Mouse (Mus musculus): ENCODE results near the gene Phactr4.
"Not testable (repeated sequence)": the region's sequence is repeated elsewhere in the genome, so short reads cannot be mapped to it uniquely, and the experiment has no call there.

The Phactr4 gene

GRCm38 (mm10) chr4:132421923-132422782 is at the start of gene Phactr4:
Gene Phactr4, minus strand, starts transcription at chr4:132422489.
- peak; percentile 86 for DNase-seq (ENCODE audit: low read depth, low spot score)

GRCm38 (mm10) chr4:132469873-132470272 is 47.6 kb upstream of the Phactr4 start:
- DNase-seq (ENCODE audit: low read depth, low spot score): no peak

- DNase-seq (ENCODE audit: low read depth, low spot score): no peak
Measured at GRCm38 (mm10) chr4:132464255-132464613, 41.9 kb upstream of the Phactr4 start.

GRCm38 (mm10) chr4:132463430-132464254 is 41.4 kb upstream of the Phactr4 start, which contains the start of gene Med18:
Gene Med18, minus strand, starts transcription at chr4:132463921.
- DNase-seq (ENCODE audit: low read depth, low spot score): peak; percentile 82

- DNase-seq (ENCODE audit: low read depth, low spot score): no peak
Measured at GRCm38 (mm10) chr4:132462836-132463235, 40.5 kb upstream of the Phactr4 start.

GRCm38 (mm10) chr4:132460225-132460624 is 37.9 kb upstream of the Phactr4 start:
- DNase-seq (ENCODE audit: low read depth, low spot score): no peak

GRCm38 (mm10) chr4:132455561-132455960 is 33.3 kb upstream of the Phactr4 start:
- no peak for DNase-seq (ENCODE audit: low read depth, low spot score)

GRCm38 (mm10) chr4:132455146-132455545 is 32.9 kb upstream of the Phactr4 start:
- no peak for DNase-seq (ENCODE audit: low read depth, low spot score)

GRCm38 (mm10) chr4:132454216-132454615 is 31.9 kb upstream of the Phactr4 start:
- DNase-seq (ENCODE audit: low read depth, low spot score): no peak

- DNase-seq (ENCODE audit: low read depth, low spot score): no peak
Measured at GRCm38 (mm10) chr4:132449778-132450177, 27.5 kb upstream of the Phactr4 start.

- no peak for DNase-seq (ENCODE audit: low read depth, low spot score)
Measured at GRCm38 (mm10) chr4:132446105-132446504, 23.8 kb upstream of the Phactr4 start.

- no peak for DNase-seq (ENCODE audit: low read depth, low spot score)
Measured at GRCm38 (mm10) chr4:132444516-132444915, 22.2 kb upstream of the Phactr4 start.

GRCm38 (mm10) chr4:132437857-132438256 is 15.6 kb upstream of the Phactr4 start:
- no peak for DNase-seq (ENCODE audit: low read depth, low spot score)

- no peak for DNase-seq (ENCODE audit: low read depth, low spot score)
Measured at GRCm38 (mm10) chr4:132432717-132433372, 10.6 kb upstream of the Phactr4 start.

- DNase-seq (ENCODE audit: low read depth, low spot score): no peak
Measured at GRCm38 (mm10) chr4:132428022-132428542, 5.8 kb upstream of the Phactr4 start.

GRCm38 (mm10) chr4:132427493-132427892 is 5.2 kb upstream of the Phactr4 start:
- no peak for DNase-seq (ENCODE audit: low read depth, low spot score)

GRCm38 (mm10) chr4:132426021-132426420 is 3.7 kb upstream of the Phactr4 start:
- no peak for DNase-seq (ENCODE audit: low read depth, low spot score)

- no peak for DNase-seq (ENCODE audit: low read depth, low spot score)
Measured at GRCm38 (mm10) chr4:132424765-132425164, 2.5 kb upstream of the Phactr4 start.

GRCm38 (mm10) chr4:132421556-132421922 is 750 bp downstream of the Phactr4 start:
- no peak for DNase-seq (ENCODE audit: low read depth, low spot score)

- DNase-seq (ENCODE audit: low read depth, low spot score): no peak
Measured at GRCm38 (mm10) chr4:132420471-132420870, 1.8 kb downstream of the Phactr4 start.

- no peak for DNase-seq (ENCODE audit: low read depth, low spot score)
Measured at GRCm38 (mm10) chr4:132415966-132416365, 6.3 kb downstream of the Phactr4 start.

- not testable (repeated sequence) for DNase-seq (ENCODE audit: low read depth, low spot score)
Measured at GRCm38 (mm10) chr4:132413257-132413656, 9.0 kb downstream of the Phactr4 start.

All from retina, adult 2 months (tissue).